Mouse (Mus musculus) kidney, postnatal 0 days (tissue): ENCODE measurements at regions not wholly inside any gene's neighbourhood (a gene's known extent, or its start where the extent isn't known, plus 50 kb on each side); places are given as distances from the start of the nearest gene placed in this dataset.

Source experiments
- ATAC-seq: fragments of 200-750 bp; cut with Nextera tagmentation; replicated peaks from 2 replicates; pipeline ENCODE4 v1.8.0; 2017; ENCODE audit warnings: low read depth, moderate number of reproducible peaks, moderate TSS enrichment, moderate library complexity; ENCODE audit not compliant: low FRiP score
- DNase-seq: peaks from one replicate; pipeline ENCODE4 v3.0.0-alpha.2; 2016; ENCODE audit warnings: low spot score
- H3K27ac ChIP-seq: fragments of 300-500 bp; sonication (generic); 2 replicates; pipeline ENCODE4 v1.5.1; 2014; ENCODE audit warnings: mild to moderate bottlenecking
- H3K27me3 ChIP-seq: fragments of 300-500 bp; sonication (generic); 2 replicates; pipeline ENCODE4 v1.6.1; 2014; ENCODE audit warnings: low read length, mixed read lengths; ENCODE audit not compliant: insufficient read depth
- H3K36me3 ChIP-seq: fragments of 300-500 bp; sonication (generic); 2 replicates; pipeline ENCODE4 v1.6.1; 2014; ENCODE audit warnings: low read length, mixed read lengths; ENCODE audit not compliant: insufficient read depth
- H3K4me1 ChIP-seq: fragments of 300-500 bp; sonication (generic); replicated peaks from 2 replicates; pipeline ENCODE4 v1.6.1; 2014; ENCODE audit warnings: antibody characterized with exemption, low read length, mixed read lengths; ENCODE audit not compliant: insufficient read depth
- H3K4me2 ChIP-seq: fragments of 300-500 bp; sonication (generic); 2 replicates; pipeline ENCODE4 v1.6.1; 2014; ENCODE audit warnings: mild to moderate bottlenecking, low read length, moderate library complexity, mixed read lengths
- H3K4me3 ChIP-seq: fragments of 300-500 bp; sonication (generic); replicated peaks from 2 replicates; pipeline ENCODE4 v1.5.1; 2014; ENCODE audit warnings: low read depth, low read length
- H3K9ac ChIP-seq: fragments of 300-500 bp; sonication (generic); 2 replicates; pipeline ENCODE4 v1.6.1; 2014; ENCODE audit warnings: low read depth, low read length
- H3K9me3 ChIP-seq: fragments of 300-500 bp; sonication (generic); replicated peaks from 2 replicates; pipeline ENCODE4 v1.6.1; 2016; ENCODE audit warnings: low read length, inconsistent platforms, mixed read lengths
- CTCF ChIP-seq: IDR thresholded peaks from 2 replicates; pipeline ENCODE4 v1.5.1; 2016; ENCODE audit warnings: antibody characterized with exemption, low read depth, mild to moderate bottlenecking, moderate library complexity
- WGBS: fragments of 180-500 bp; shearing (Covaris S2); extraction: QIAGEN DNeasy Blood & Tissue Kit; methylation state at CpG from one replicate; pipeline ENCODE4 v1.1.7; 2014; 5-methylcytosine and 5-hydroxymethylcytosine counted together

GRCm38 (mm10) chr5:112032036-112032435 lies 220.3 kb downstream of the Cryba4 start:
- TF ChIP-seq CTCF: no peak
- H3K4me2 ChIP-seq: no peak overlapping the region
- H3K9me3 ChIP-seq: no peaks in the 10 kb centered on the region
- no peaks in the 10 kb centered on the region for H3K27me3 ChIP-seq
- DNase-seq: no peak
- ATAC-seq: no peak
- H3K4me3 ChIP-seq: no peak overlapping the region
- no peaks in the 10 kb centered on the region for H3K4me1 ChIP-seq
- no peak overlapping the region for H3K9ac ChIP-seq
- no peak overlapping the region for H3K27ac ChIP-seq
- H3K36me3 ChIP-seq: no peaks in the 10 kb centered on the region

DNA sequence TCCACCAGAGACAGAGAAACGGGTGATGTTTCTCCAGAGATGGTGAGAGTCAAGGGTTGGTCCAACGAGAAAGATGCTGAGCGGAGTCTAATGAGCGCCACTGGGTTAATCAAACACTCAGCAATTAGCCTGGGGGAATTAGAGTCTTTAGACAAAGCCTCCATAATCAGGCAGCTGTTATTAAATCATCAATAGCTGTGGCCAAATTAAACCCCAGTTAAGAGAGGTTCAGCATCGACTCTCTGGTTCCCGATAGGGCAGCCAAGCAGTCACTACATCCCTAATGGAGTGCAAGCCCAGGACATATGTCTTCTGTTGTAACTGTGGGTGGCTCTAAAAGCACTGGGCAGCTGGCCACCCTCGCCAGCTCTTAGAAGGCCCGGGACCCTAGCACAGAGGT lies 216.9 kb downstream of the Cryba4 start:
- WGBS: 66% methylated on average over 8 of the region's 8 CpGs
- no peak for ATAC-seq
- H3K4me2 ChIP-seq: no peak overlapping the region
- no peak overlapping the region for H3K27ac ChIP-seq
- no peaks in the 10 kb centered on the region for H3K36me3 ChIP-seq
- H3K9me3 ChIP-seq: no peaks in the 10 kb centered on the region
- TF ChIP-seq CTCF: no peak
- no peak overlapping the region for H3K9ac ChIP-seq
- DNase-seq: no peak
- H3K27me3 ChIP-seq: no peaks in the 10 kb centered on the region
- H3K4me3 ChIP-seq: no peak overlapping the region
- no peaks in the 10 kb centered on the region for H3K4me1 ChIP-seq

DNA sequence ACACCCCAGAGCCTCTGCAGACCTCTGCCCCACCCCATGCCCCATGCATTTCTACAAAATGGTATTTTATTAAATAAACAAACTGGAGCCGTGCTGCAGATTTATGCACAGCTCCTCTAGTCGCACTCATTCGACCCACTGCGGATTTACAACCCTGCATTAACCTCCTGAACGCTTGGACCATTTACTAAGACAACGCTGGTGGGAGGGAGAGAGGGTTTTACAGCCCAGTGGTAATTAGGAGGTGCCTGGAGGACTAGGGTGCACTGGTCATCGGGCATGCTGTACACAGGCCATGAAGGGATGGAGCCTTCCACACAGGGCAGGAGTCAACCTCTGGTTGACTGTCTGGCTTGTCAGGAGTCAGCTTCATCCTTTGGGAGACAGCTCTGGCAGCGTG lies 215.2 kb downstream of the Cryba4 start:
- H3K27me3 ChIP-seq: no peaks in the 10 kb centered on the region
- no peak overlapping the region for H3K4me2 ChIP-seq
- DNase-seq (peak; percentile 32), ATAC-seq (no peak)
- no peaks in the 10 kb centered on the region for H3K4me1 ChIP-seq
- WGBS: 7% methylated on average over 8 of the region's 8 CpGs
- no peaks in the 10 kb centered on the region for H3K36me3 ChIP-seq
- H3K27ac ChIP-seq: no peak overlapping the region
- no peaks in the 10 kb centered on the region for H3K9me3 ChIP-seq
- no peak overlapping the region for H3K9ac ChIP-seq
- H3K4me3 ChIP-seq: no peak overlapping the region
- TF ChIP-seq CTCF: no peak

DNA sequence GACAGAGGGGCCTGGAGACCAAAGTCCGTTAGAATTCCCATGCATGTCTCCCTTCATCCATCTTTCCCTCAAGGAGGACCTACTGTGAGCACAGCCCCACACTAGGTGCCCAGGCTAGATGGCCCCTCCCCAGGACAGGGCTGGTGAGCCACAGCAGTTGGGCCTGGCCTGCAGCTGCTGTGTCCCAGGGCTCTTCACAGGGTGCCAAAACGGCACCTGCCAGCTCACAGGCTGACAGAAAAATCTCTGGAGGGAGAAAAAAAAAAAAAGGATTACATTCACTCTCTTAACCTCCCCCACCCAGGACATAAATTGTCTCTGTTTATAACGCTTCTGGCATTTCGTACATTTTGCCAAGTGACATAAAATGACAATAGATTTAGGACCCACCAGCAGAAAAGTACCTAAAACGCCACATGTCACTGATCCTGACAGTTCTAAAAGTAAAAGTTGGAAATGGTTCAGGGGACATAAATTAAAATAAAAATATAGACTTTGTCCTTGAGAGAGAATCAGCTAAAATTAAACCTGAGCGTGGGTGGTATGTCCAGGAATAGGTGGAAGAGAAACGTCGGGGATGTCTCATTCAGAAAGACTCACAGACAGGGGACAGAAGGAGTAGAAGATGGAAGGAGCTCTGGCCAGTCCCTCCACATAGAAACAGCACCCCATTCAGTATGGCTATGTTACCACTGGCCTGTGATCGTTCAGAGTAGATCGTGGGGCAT lies 212.5 kb downstream of the Cryba4 start:
- ATAC-seq: no peak
- no peaks in the 10 kb centered on the region for H3K27me3 ChIP-seq
- H3K4me3 ChIP-seq: no peak overlapping the region
- H3K4me2 ChIP-seq: no peak overlapping the region
- H3K9ac ChIP-seq: no peak overlapping the region
- peak; percentile 42 for DNase-seq
- 41% methylated on average over 10 of the region's 10 CpGs for WGBS
- H3K36me3 ChIP-seq: no peaks in the 10 kb centered on the region
- no peaks in the 10 kb centered on the region for H3K9me3 ChIP-seq
- no peak overlapping the region for H3K27ac ChIP-seq
- TF ChIP-seq CTCF: no peak
- no peaks in the 10 kb centered on the region for H3K4me1 ChIP-seq

GRCm38 (mm10) chr5:112040678-112041077 lies 211.6 kb downstream of the Cryba4 start:
- Histone ChIP-seq H3K27ac (no peak overlapping the region), H3K36me3 (no peaks in the 10 kb centered on the region), H3K27me3 (no peaks in the 10 kb centered on the region), H3K4me1 (no peaks in the 10 kb centered on the region), H3K9me3 (no peaks in the 10 kb centered on the region), H3K9ac (no peak overlapping the region), H3K4me2 (no peak overlapping the region), H3K4me3 (no peak overlapping the region)
- no peak for TF ChIP-seq CTCF
- DNase-seq: no peak
- WGBS: 81% methylated on average over 1 of the region's 1 CpGs
- ATAC-seq: no peak

DNA sequence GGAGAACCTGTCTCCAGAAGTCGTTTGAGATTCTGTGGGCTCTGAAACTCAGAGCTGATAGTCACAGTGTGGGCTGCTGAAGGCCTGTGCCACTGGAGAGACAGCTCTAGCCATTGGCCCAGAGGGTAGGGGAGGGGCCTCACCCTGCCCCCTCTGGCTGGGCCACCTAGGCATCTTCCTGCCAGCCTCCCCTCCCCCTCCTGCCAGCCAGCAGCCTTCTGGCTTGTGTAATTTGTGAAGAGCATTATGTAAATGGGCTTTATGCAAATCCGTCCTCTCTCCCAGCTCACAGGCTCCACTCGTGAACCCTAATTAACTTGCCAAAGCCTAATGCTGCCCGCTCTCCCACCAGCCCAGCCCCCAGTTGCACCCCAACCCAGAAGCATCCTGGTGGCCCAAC lies 211.0 kb downstream of the Cryba4 start:
- no peaks in the 10 kb centered on the region for H3K27me3 ChIP-seq
- WGBS: 61% methylated on average over 4 of the region's 4 CpGs
- DNase-seq (no peak), ATAC-seq (no peak)
- no peaks in the 10 kb centered on the region for H3K9me3 ChIP-seq
- no peak overlapping the region for H3K4me2 ChIP-seq
- TF ChIP-seq CTCF: no peak
- H3K9ac ChIP-seq: no peak overlapping the region
- H3K36me3 ChIP-seq: no peaks in the 10 kb centered on the region
- H3K4me3 ChIP-seq: no peak overlapping the region
- no peaks in the 10 kb centered on the region for H3K4me1 ChIP-seq
- no peak overlapping the region for H3K27ac ChIP-seq

DNA sequence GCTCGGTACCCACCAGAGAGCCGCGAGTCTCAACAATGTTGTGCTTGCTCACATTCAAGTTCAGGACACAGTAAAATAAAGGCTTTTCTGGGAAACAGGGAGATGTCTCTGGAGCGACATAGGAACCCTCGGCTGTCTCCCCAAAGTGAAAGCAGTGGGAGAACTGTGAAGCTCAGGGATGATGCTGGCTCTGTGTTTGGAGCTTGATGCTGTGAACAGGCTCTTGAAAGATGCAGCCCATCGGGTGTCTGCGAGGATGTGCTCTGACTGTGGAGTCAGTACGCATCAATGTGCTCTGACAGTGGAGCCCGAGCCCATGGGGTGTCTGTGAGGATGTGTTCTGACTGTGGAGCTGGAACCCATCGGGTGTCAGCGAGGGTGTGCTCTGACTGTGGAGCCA lies 210.1 kb downstream of the Cryba4 start:
- no peak overlapping the region for H3K4me2 ChIP-seq
- no peak overlapping the region for H3K9ac ChIP-seq
- 88% methylated on average over 11 of the region's 11 CpGs for WGBS
- ATAC-seq: no peak
- DNase-seq: no peak
- no peaks in the 10 kb centered on the region for H3K4me1 ChIP-seq
- no peak for TF ChIP-seq CTCF
- H3K4me3 ChIP-seq: no peak overlapping the region
- H3K27me3 ChIP-seq: no peaks in the 10 kb centered on the region
- no peak overlapping the region for H3K27ac ChIP-seq
- H3K9me3 ChIP-seq: no peaks in the 10 kb centered on the region
- H3K36me3 ChIP-seq: no peaks in the 10 kb centered on the region
